Mouse (Mus musculus) liver, adult 2 months (tissue): ENCODE measurements at regions not wholly inside any gene's neighbourhood (a gene's known extent, or its start where the extent isn't known, plus 50 kb on each side); places are given as distances from the start of the nearest gene placed in this dataset.

Experiments
- CTCF ChIP-seq: fragments of 200-500 bp; IDR thresholded peaks from 2 replicates; pipeline ENCODE4 v1.5.1; 2011; ENCODE audit warnings: low read depth, low read length, control low read depth
- POLR2A ChIP-seq: fragments of 200-500 bp; IDR thresholded peaks from 2 replicates; pipeline ENCODE4 v1.6.1; 2011; ENCODE audit warnings: low read length, control low read depth; ENCODE audit not compliant: insufficient read depth; ENCODE audit errors: extremely low read depth

DNA sequence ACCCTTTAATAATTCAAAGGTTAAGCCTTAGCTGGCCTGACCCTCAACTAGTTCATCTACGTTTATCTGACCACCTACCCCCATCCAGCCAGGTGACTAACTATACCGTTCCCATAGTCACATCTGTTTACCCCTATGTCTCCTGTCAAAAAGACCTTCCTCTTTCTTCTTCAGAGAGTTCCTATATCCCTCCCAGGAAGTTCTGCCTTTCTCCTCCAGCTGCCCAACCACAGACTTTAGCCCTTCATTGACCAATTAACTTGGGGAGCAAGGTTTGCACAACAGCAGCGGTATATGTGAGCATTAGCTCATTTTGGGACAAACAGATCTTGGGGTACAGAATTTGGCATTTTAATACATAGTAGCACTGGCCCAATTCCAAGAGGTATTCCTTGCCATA, 237.5 kb downstream of the Gm11146 start:
- no peak for TF ChIP-seq POLR2A
- TF ChIP-seq CTCF: no peak
